Mouse (Mus musculus): Measurements from ENCODE around the gene Psmb3.

The Psmb3 gene

GRCm38 (mm10) chr11:97666221-97666620, 37.0 kb upstream of the Psmb3 start:
- intact Hi-C loops (cut with DNase I), result no loop called here

- intact Hi-C loops (cut with DNase I), result no loop called here
Measured at GRCm38 (mm10) chr11:97666794-97667193, 36.4 kb upstream of the Psmb3 start.

GRCm38 (mm10) chr11:97668160-97668559, 35.0 kb upstream of the Psmb3 start:
- intact Hi-C loops (cut with DNase I), result no loop called here

- intact Hi-C loops (cut with DNase I), result no loop called here
Measured at GRCm38 (mm10) chr11:97669268-97669667, 33.9 kb upstream of the Psmb3 start.

- intact Hi-C loops (cut with DNase I), result no loop called here
Measured at GRCm38 (mm10) chr11:97669829-97670228, 33.4 kb upstream of the Psmb3 start.

- intact Hi-C loops (cut with DNase I), result no loop called here
Measured at GRCm38 (mm10) chr11:97670234-97671176, 32.7 kb upstream of the Psmb3 start.

GRCm38 (mm10) chr11:97671177-97671527, 32.0 kb upstream of the Psmb3 start:
- intact Hi-C loops (cut with DNase I), result no loop called here

GRCm38 (mm10) chr11:97673148-97673547, 30.1 kb upstream of the Psmb3 start:
- intact Hi-C loops (cut with DNase I), result no loop called here

- intact Hi-C loops (cut with DNase I), result no loop called here
Measured at GRCm38 (mm10) chr11:97676050-97676754, 27.0 kb upstream of the Psmb3 start.

- intact Hi-C loops (cut with DNase I), result no loop called here
Measured at GRCm38 (mm10) chr11:97677381-97677780, 25.8 kb upstream of the Psmb3 start.

- intact Hi-C loops (cut with DNase I), result no loop called here
Measured at GRCm38 (mm10) chr11:97677842-97678241, 25.4 kb upstream of the Psmb3 start.

GRCm38 (mm10) chr11:97678301-97678700, 24.9 kb upstream of the Psmb3 start:
- intact Hi-C loops (cut with DNase I), result no loop called here

- intact Hi-C loops (cut with DNase I), result no loop called here
Measured at GRCm38 (mm10) chr11:97680430-97680829, 22.8 kb upstream of the Psmb3 start.

- intact Hi-C loops (cut with DNase I), result no loop called here
Measured at GRCm38 (mm10) chr11:97682504-97683055, 20.6 kb upstream of the Psmb3 start.

GRCm38 (mm10) chr11:97684063-97684680, 19.0 kb upstream of the Psmb3 start:
- intact Hi-C loops (cut with DNase I), result no loop called here

- intact Hi-C loops (cut with DNase I), result no loop called here
Measured at GRCm38 (mm10) chr11:97684766-97685165, 18.4 kb upstream of the Psmb3 start.

GRCm38 (mm10) chr11:97685613-97686321, 17.4 kb upstream of the Psmb3 start, which contains the start of gene Cisd3:
Gene Cisd3, plus strand, starts transcription at chr11:97685826.
- intact Hi-C loops (cut with DNase I), result no loop called here

- intact Hi-C loops (cut with DNase I), result no loop called here
Measured at GRCm38 (mm10) chr11:97686322-97686908, 16.8 kb upstream of the Psmb3 start.

- intact Hi-C loops (cut with DNase I), result no loop called here
Measured at GRCm38 (mm10) chr11:97687061-97687460, 16.1 kb upstream of the Psmb3 start.

GRCm38 (mm10) chr11:97689861-97690260, 13.3 kb upstream of the Psmb3 start:
- intact Hi-C loops (cut with DNase I), result loop anchor here (2.0 kb wide), 1 partner anchor 45 kb away; no protein-coding TSS in a partner anchor

- intact Hi-C loops (cut with DNase I), result no loop called here
Measured at GRCm38 (mm10) chr11:97694435-97694834, 8.8 kb upstream of the Psmb3 start.

Measured in adrenal gland (tissue).